Mouse (Mus musculus) mesoderm, embryonic 11.5 days (tissue): ENCODE results near the gene Serac1.

Experiments
- DNase-seq: peaks from one replicate; pipeline ENCODE4 v3.0.0-alpha.2; 2012; ENCODE audit warnings: low read depth, low spot score

Serac1 gene

DNA sequence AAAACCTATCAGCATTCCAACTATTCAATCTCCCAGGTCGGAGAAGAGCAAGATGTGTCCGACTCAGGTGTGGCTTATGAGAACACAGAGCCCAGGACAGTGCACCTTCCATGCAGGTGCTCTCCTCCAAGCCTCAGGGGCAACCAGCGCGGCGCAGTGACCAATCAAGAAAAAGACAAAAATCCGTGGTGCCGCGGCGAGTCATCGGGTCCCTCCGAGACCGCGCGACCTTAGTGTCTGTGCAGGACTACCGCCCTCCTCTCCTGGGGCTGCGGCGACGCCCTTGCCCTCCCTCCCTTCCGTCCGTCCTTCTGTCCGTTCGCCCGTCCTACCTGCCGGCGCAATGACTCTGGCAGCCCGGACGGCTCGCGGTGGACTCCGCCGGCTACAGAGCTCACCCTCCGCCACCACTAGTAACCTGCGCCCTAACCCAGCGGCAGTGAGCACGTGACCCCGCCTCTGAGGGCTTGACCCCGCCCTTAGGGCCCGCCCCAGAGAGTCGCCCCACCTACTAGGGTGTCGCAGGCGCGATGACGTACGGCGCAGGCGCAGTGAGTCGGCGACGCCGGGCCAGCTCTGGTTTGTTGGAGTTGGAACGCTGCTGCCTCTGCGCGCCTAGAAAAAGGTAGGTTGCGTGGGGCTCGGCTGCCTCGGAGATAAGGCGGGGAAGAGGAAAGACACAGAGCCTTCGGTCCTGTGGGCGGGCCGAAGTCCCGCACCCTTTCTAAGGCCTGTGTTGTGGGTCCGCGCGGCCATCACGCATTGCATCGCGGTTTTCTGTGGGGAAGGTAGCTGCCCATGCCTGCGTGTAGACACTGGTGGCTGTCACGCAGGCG, at the start of gene Serac1, which contains the start of gene Gtf2h5:
Gene Serac1 (minus strand): TSS at position 455 of the 836 bp plus-strand sequence.
Gene Gtf2h5 (plus strand): TSS at position 500 of the 836 bp plus-strand sequence.
- peak; percentile 97 for DNase-seq

GRCm38 (mm10) chr17:6128039-6128438, 48.5 kb upstream of the Serac1 start:
- DNase-seq: no peak

DNA sequence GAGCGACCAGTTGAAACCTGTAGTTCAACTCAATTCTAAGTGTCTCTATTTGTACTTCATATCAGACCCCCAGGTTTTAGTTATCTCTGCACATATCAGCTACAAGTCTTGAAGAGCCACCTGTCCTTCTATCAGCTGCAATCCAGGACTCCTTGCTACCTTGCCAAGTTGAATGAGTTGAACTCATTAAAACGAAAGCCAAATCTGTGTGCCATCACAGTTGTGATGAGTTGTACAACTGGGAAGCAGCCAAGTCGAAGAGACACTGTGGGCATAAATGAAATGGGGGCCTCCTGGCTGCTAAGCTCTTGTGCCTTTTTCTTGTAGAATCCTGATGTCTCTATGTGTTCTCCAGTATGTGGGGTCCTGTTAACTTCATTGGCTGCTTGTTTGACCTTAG, 45.9 kb upstream of the Serac1 start:
- DNase-seq: no peak

DNA sequence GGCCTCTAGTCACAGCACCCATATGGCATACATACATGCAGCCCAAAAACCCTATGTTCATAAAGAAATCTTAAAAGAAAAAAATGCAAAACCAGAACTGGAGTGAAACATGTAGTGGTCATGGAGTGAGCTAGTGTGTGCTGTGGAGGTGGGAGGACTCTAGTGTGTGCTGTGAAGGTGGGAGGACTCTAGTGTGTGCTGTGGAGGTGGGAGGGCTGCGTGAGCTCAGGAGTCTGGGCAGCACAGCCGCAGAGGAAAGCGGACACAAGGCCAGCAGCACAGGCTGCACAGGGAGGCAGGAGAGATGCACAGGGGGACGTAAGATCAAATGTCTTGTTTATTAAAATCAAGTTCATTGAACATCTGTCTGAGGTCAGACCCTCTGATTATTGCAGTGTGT, 44.2 kb upstream of the Serac1 start:
- no peak for DNase-seq

DNA sequence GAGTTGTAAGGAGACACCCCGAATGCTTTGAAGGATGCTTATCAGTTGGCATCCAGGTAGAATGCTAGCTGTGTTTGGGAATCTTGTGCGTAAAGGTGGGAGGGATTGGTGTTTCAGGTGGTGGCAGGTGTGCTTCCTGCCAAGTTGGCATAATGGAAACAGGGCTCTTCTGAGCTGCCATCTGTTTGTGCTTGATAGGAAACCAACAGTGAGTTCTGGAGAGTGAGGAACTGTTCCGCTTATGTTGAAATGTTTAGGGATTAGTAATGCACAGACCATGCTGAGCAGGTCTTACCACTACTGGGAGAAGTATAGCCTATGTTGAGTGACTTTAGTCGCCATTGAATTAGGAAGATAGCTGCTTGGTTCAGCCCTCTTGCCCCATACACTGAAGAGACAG, 39.3 kb upstream of the Serac1 start:
- no peak for DNase-seq

GRCm38 (mm10) chr17:6117917-6118316, 38.4 kb upstream of the Serac1 start:
- no peak for DNase-seq

DNA sequence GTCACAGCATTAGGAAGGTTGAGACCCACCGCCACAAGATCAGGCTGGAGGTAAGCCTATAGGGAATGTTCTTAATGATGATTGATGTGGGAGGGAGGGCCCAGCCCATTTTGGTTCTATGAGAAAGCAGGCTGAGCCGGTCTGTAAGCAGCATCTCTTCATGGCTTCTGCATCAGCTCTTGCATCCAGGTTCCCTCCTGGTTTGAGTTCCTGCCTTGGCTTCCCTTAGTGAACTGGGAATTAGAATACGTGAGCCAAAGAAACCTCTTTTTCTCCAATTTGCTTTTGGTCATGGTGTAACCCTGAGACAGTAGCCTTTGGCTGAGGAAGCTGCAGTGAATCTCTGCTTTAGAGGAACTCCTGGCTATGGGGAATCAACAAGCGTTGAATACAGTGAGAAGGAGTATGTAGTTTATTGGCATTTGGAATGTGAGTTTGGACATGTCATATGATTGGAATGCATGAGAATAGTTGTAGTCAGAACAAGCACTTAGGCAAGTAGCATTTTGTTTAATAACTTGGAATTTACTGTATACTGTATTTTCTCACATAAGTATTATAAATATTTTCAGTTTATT, 37.7 kb upstream of the Serac1 start:
- no peak for DNase-seq

- DNase-seq: no peak
Measured at GRCm38 (mm10) chr17:6115085-6115484, 35.5 kb upstream of the Serac1 start.

DNA sequence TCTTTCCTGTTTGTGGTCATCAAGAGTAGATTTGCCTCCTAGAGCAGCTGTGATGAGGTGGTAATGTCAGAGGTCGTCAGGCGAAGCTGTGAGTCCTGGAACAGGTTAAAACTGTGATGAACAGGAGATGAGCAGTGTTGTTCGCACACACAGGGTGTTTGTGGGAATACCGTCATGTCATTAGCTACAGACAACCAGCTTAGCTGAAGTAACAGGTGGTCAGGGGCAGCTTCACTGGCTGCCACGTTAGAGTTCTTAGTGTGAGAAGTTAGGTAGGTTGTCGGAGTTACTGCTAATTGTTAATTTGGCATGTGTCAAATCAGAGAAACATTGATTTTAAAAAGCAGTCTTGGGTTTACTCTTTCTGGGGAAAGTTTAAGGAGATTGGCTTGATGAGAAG, 34.1 kb upstream of the Serac1 start:
- no peak for DNase-seq

DNA sequence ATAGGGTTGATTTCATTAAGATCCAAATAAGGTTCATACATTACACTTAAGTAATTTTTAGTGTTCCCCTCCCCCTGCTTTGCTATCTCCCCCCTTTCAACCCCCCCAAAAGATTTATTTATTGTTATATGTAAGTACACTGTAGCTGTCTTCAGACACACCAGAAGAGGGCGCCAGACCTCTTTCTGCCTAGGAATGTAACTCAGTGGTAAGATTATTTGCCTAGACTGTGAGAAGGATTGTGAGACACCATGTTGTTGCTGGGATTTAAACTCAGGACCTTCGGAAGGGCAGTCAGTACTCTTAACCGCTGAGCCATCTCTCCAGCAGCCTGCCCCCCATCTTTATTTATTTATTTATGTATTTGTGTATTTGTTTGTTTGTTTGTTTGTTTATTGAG, 31.4 kb upstream of the Serac1 start:
- no peak for DNase-seq

DNA sequence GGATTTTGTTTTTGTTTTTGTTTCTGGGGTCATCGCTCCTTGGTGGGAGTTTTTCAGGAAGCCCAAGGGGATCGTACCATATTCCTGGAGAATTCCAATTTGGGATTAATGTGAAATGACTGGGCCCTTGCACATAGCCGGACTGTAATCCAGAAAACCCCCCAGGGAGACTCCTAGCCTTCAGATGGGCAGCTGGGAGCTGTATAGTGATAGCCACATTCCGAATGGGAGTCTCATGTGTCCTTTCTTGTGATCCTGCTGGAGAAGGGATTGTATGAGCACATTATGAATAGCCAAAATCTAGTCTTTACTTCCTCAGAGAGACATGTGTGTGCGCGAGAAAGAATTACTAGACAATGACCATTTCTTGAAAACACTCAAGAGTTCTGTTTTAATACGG, 28.6 kb upstream of the Serac1 start:
- DNase-seq: no peak

- peak; percentile 39 for DNase-seq
Measured at GRCm38 (mm10) chr17:6107015-6107601, 27.6 kb upstream of the Serac1 start.

GRCm38 (mm10) chr17:6106361-6107014, 26.9 kb upstream of the Serac1 start, which contains the start of gene Tulp4:
TSS of gene Tulp4 (plus strand) at chr17:6106437.
- DNase-seq: peak; percentile 92

- no peak for DNase-seq
Measured at GRCm38 (mm10) chr17:6103566-6103965, 24.0 kb upstream of the Serac1 start.

DNA sequence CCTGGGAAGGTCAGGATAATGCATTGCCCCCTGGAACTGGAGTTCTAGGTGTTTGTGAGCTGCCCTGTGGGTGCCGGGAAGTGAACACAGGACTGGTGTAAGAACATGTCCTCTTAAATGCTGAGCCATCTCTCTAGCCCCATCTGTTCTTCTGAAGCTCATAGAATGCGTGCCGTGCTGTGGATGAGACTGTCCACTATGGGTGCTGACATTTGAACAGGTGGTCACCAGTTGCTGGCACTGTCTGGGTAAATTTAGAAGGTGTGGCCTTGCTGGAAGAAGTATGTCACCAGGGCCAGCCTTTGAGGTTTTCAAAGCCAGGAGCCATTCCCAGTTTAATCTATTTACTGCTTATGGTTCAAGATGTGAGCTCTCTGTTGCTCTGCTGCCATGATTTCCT, 22.7 kb upstream of the Serac1 start:
- DNase-seq: no peak

GRCm38 (mm10) chr17:6097884-6098283, 18.3 kb upstream of the Serac1 start:
- peak; percentile 54 for DNase-seq

DNA sequence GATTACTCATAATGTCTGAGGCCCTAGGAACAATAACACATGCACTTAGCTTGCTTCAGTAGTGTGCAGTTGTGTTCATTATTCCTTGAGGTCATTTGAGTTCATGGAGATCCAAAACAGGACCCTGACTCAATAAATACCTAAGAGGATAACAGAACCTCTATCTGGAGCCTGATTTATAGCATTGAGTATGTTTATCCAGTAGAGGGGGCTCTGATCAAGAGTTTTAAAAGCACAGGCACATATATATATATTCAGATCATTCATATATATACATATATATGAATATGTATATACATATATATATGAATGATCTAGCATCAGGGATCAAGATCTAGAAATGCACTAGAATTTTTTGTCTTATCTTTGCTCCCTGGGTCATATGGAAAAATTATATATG, 16.0 kb upstream of the Serac1 start:
- DNase-seq: no peak

GRCm38 (mm10) chr17:6091604-6092003, 12.1 kb upstream of the Serac1 start:
- no peak for DNase-seq

- DNase-seq: no peak
Measured at GRCm38 (mm10) chr17:6083323-6083890, 3.9 kb upstream of the Serac1 start.

- DNase-seq: no peak
Measured at GRCm38 (mm10) chr17:6073405-6073804, 6.1 kb downstream of the Serac1 start.

DNA sequence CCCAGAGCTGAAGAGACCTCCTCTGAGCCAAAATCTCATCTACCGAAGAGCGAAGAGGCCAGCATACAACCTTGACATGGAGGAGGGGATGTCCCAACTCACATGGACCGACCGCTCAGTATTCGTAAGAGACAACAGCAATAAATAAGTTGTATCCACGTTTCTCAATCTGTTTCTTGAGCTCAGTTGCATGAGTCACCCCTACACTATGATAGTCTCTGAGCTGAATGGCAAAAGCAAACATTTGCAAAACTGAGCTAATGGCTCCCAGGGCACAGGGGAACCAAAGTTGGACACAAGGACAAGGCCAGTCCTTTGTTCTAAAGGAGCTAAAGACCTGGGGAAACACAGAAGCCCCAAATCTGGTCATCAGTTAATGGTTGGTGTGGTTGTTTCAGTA, 9.7 kb downstream of the Serac1 start:
- no peak for DNase-seq

GRCm38 (mm10) chr17:6067613-6068012, 11.9 kb downstream of the Serac1 start:
- no peak for DNase-seq
